Mouse (Mus musculus): ENCODE measurements around the gene Foxp1.

The Foxp1 gene

DNA sequence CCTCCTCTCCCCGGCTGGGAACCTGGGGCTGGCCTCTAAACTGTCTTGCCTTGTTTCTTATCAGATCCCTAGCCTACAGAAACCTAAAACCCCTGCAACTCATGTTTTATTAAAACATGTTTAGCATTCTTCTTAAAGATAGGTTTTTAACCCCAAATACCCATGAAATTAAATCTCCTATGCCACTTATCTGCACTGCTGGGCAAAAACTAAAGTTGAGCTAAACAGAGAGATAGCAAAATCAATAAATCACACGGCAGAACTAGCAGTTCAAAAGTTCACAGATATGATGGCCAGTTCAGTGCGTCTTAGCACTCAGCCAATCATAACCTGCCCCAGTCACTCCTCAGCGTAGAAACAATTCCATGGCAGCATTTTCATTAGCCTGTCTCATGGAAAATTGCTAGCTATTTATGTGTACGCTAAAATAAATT is 316.1 kb downstream of the Foxp1 start:
- no peak for DNase-seq (ENCODE audit: low spot score)

DNA sequence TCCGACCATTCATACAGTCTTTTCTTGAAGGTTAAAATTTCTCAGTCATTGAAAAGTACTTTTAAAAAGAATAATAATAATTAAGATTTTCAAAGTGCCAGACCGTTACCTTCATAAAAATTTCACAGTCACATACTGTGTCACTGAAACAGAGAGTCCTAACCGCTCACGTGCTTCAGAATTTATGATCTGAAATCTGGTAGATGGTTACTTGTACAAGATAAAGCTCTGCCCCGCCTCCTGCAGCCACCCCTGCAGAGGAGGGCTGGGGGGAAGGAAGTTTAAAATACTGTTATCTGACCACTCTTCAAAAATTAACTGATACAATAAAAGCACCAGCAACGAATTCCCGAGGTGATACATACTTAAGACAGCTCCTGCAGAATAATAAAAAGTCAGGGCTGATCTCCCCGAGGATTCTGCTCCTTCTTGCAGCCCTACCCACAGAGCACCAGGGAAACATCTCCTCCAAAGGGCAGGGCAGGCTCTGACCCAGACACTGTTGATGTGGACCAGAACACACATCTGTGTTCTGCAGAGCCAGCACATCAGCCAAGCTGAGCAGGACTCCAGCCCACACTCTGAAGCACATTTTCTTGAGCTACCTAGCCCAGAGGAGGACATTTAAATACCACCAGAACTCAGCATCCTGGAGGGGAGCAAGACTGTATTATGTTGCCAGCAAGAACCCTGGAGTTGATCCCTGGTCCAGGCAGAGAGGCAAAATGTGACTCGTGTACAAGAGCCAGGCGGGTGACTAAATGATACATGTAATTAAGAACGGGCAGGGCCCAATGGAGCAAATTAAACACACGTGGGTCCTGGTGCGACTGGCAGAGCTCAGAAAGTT is 316.7 kb downstream of the Foxp1 start:
- no peak for DNase-seq (ENCODE audit: low spot score)

DNA sequence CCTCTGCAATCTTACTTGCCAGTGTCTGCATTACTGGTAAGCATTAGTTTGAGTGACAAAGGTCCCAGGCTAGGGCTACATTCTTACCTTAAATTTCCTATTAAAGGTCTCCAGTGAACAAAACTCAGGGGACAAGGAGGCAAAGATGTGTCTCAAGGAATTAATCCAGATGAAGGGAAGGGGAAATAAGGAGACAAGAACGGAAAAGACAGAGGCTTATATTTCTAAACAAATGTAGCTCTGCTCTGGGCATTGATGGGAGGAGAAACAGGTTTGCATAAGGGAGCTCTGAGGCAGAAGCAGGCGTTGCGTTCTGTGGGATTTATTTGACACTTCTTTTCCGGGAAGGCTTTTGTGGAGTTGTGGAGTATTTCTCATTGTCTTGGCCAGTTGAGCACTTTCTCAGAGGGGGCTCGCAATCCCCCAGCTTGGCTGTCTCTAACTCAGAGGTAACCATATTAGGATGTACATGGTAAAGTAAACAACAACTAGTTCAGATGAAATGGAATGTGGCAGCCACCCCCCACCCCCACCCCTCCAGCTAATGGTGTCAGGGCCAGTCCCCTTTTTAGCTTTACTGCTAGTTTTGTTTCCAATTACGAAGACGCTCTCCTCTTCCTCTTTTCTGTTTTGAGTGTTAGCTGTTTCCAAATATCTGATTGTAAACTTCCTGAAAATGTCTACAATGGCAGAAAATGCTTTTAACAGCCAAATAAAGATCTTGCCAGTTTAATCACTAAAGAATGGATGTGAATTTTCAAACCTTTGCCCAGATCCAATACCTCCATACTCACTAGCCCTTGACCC is 317.5 kb downstream of the Foxp1 start:
- no peak for DNase-seq (ENCODE audit: low spot score)

DNA sequence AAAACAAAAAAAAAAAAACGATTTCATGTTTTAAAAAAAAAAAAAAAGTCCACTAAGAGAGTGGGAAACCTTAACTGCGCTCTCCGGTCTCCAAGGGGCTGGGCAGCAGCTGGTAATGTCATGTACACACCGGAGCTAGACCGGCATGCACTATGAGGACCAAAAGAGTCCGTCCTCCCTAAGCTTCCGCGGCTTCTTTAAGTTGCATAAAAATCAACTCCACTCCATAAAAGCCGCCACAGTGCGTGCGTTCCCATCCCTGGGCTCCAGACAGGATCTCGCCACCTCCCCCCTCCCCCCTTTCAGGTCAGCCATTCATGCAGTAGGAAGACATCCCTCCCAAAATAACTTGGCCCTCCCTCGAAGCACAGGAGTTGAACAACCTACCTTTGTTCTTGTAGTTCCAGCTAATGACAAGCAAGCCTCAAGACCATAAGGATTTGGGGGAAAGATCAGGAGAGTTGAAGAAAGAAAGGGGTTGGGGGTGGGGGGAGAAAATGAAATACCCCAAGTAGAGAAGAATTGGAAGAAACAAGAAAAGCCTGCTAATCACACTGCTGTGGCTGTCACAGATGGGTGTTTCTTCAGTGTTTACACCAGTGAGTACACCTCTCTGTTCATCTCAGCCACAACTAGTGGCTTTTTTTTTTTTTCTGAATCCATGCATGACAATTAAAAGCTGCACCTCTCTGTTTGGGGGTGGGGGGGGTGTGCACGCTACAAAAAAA is 318.3 kb downstream of the Foxp1 start:
- DNase-seq (ENCODE audit: low spot score) = no peak

DNA sequence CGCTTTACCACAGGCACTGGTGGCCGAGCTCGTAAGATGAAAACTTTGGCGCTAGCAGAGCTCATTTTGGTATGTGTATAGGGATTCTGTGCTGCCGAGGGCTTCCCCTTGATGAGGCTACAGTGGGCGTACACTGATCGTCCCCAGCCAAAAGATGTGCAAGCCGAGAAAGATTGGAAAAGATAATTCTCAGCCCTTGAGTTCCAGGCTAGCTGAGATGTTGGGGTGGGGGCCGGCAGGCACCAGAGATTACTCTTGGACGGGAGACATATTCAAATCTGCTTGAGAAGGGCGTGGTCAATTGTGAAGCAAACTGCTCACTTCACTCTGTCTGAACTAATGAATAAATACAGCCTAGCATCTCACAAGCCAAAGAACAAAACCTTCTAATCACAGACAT is 319.3 kb downstream of the Foxp1 start:
- no peak for DNase-seq (ENCODE audit: low spot score)

DNA sequence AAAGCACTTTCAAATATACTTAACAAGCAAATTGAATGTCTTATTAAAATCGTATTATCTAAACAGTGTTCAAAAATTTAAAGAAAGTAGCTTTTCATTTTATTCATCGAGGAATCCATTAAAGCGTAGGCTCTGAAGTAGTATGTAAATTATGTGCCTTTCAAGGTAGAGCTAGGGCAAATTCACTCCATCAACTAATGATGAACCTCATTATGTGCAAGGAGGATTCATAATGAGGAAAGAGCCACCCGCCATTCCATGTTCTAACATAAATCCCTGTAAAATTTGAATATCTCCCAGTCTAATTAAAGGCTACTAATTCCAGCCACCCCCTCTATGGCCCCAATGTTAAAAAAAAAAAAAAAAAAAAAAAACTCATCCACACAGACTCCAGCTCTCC is 319.7 kb downstream of the Foxp1 start:
- no peak for DNase-seq (ENCODE audit: low spot score)

- no peak for DNase-seq (ENCODE audit: low spot score)
Observed at GRCm38 (mm10) chr6:99201271-99201705, 321.2 kb downstream of the Foxp1 start.

GRCm38 (mm10) chr6:99200656-99201055 is 321.9 kb downstream of the Foxp1 start:
- DNase-seq (ENCODE audit: low spot score) = no peak

DNA sequence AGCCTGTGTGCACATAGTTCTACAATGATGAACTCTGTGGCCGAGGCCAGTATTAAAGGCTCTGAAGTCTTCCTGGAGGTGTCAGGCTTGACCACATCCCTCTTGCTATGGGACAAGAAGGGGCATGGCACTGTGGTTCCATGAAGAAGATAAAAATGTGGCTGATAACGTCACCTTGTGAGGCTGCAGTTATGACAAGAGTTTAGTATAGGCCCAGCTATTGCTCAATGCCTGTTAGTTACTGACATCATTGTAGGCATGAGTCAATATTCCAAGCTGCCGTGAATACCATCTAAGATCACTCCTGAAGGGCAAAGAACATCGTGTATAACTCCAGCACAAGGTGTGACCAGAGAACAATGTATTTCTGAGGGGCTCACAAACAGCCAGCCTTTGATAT is 323.2 kb downstream of the Foxp1 start:
- DNase-seq (ENCODE audit: low spot score) = no peak

DNA sequence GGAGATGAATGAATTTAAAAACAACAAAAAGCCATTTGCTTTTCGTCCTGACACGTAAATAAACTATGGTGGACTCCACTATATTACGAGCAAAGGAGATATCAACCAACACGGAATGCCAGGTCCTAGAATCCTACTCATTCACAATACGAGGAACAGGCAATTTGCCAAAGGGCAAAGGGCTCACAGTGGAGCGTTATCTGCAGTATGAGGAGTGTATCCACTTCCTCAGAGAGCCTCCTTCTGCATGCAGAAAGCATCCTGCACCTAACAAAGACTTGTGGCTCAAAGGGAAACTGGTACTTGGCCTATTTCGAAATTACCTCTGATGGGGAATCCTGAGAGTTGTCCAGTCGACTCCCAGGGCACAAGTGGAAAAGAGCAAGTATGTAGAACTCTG is 328.8 kb downstream of the Foxp1 start:
- no peak for DNase-seq (ENCODE audit: low spot score)

DNA sequence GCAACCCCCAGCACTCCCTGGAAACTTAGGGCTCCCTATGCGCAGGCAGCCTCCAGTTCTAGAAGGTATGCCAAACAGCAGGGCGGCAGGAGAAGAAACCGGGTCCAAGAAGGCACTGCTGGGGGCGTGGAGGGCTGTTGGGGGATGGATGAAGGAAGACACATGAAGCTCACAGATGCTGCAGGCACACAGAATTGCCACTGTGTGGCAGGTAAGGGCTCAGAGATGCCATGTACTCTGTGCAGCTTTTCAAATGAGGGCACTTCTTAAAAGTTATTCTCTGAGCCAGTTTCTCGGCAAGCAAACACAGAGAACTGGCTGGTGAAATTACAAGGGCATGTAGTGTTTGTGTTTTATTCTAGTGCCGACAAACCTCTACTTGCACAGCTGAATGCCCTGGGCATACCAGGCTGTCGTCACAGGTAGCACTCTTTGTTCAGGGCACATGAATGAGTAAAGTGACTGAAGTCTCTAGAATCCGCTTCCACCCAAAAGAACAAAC is 330.8 kb downstream of the Foxp1 start:
- no peak for DNase-seq (ENCODE audit: low spot score)

- no peak for DNase-seq (ENCODE audit: low spot score)
Observed at GRCm38 (mm10) chr6:99191041-99191635, 331.4 kb downstream of the Foxp1 start.

GRCm38 (mm10) chr6:99189967-99190366 is 332.6 kb downstream of the Foxp1 start:
- no peak for DNase-seq (ENCODE audit: low spot score)

DNA sequence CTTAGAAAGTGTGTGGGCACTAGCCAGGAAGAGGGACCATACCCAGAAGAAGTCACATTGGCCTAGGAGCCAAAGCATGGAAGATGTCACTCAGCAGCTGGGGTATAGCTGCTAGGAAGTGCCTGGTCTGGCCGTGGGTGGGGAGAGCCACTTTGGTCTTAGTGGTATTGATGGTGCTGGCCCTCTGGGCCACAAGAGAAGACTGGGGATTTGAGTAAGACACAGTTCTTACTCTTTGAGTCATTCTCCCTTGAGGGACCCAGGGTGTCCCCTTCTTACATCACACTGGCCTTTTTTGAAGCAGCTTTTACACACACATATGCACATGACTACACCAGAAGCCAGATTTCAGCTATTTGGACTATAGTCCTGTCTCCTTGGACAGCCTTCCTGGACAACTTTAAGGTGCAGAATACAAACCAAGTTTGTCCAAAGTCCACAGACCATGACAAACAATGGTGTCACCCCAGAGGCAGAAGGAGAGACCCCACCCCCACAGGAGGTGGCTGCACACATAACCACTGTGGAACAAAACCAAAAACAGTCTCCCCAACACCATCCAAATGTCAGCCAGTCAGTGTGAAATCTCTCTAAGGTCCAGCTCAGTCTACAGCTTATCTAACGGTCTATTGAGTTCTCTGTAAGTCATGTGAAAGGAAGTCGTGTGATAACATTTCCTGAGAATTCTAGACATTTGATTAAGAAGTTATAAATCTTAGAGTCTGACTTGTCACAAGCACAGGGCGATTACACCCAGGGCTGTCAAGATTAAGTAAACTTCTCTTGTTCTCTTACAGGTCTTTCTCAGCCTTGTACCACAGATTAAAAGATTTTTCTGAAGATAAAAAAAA is 333.9 kb downstream of the Foxp1 start:
- no peak for DNase-seq (ENCODE audit: low spot score)

DNA sequence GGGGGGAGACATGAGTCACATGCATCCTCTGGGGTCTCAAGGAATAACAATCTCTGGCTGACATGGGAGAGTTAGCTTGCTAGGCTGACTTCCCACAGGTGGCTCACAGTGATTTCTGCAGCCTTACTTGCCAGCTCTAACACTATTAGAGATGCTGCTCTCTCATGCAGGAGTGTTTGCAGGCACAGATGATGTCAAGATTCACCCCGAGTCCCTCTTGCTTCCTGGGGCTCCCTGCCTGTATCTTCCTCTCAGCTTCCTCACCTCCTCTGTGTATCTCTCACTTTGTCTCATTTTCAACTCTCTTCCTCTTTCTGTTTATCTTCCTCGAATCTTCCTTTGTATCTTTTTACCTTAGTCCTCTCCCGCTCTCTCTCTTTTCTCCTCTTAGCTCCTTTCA is 334.6 kb downstream of the Foxp1 start:
- DNase-seq (ENCODE audit: low spot score) = no peak

DNA sequence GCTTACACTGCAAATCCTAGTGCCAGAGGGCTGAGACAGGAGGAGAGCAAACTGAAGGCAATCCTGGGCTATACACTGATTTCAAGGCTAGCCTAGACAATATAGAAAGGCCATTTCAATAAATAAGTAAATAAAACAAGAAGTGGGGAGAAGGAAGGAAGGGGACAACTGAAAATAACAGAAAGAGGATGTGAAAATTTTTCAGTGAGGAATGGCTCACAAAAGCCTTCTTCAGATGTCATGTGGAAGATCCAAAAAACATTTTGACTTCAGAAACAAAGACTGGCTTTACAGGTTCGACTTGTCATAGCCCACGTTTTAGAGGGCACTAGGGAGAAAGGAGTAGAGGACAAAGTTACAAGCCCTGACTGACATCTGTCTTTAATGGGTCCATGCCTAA is 335.1 kb downstream of the Foxp1 start:
- DNase-seq (ENCODE audit: low spot score) = no peak

GRCm38 (mm10) chr6:99186569-99186968 is 336.0 kb downstream of the Foxp1 start:
- DNase-seq (ENCODE audit: low spot score) = no peak

GRCm38 (mm10) chr6:99185797-99186196 is 336.7 kb downstream of the Foxp1 start:
- no peak for DNase-seq (ENCODE audit: low spot score)

GRCm38 (mm10) chr6:99184051-99184450 is 338.5 kb downstream of the Foxp1 start:
- DNase-seq (ENCODE audit: low spot score) = no peak

DNA sequence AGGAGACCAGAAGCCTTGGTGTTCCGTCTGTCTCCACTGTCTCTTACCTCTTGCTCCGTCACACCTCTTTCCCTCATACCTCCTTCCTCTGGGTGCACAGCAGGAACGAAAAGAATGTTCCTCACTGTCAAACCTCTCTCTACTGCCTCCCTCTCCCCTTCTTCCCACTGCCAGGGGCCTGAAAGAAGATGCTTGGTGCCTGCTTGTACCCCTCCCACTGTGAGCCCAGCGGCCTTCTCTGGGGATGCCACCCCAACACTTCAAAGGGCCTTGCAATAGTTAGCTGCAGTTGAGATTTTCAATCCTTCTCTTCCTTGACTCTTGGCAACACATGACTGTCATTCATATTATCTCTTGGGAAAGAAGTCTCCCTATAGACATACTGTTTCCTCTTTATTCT is 339.7 kb downstream of the Foxp1 start:
- no peak for DNase-seq (ENCODE audit: low spot score)

DNA sequence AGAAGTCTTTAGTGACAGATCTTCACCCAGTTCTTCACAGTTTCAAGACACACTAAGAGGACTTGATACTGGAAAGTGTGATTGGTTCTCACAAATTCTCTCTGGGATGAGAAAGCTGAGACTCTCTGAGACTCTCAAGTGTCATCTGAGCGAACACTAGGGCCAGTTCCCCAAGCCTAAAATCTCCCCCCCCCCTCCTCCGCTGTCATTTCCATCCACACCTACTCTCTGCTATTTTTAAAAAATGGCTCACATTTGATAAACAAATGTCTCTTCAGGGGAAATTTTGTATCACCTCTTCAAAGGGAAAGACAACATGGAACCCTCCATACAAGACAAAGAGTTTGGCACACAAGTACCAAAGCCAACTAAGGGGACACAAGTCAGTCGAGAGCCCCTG is 346.3 kb downstream of the Foxp1 start:
- DNase-seq (ENCODE audit: low spot score) = no peak
